Mouse (Mus musculus): ENCODE measurements around the gene Rpap3. TPM values are rescaled to one million over a fixed set of nuclear protein-coding genes. Genes with fewer than 3 reads are reported as not detected.

Gene Rpap3
- polyA plus RNA-seq, 1 experiment from 2014 or later = 6.9 TPM

- peaks cover 69% of the 10 kb centered on the region for H3K4me1 ChIP-seq (replicated peaks)
- no peaks in the 10 kb centered on the region for H3K9me3 ChIP-seq (replicated peaks)
- no peak overlapping the region for H3K9ac ChIP-seq
- H3K36me3 ChIP-seq (replicated peaks) = no peaks in the 10 kb centered on the region
- ATAC-seq (ENCODE audit: insufficient read depth) = peak; percentile 55
- H3K27ac ChIP-seq (replicated peaks) = no peak overlapping the region; the same call in 1 of the 2 replicates
- peak overlapping the region; percentile 9; the same call in 1 of the 2 replicates for H3K4me3 ChIP-seq (replicated peaks)
- 48% methylated on average over 24 of the region's 24 CpGs for WGBS (ENCODE audit: insufficient replicate concordance)
- peak overlapping the region; percentile 46 for H3K4me2 ChIP-seq
- H3K27me3 ChIP-seq = no peaks in the 10 kb centered on the region
Measured at GRCm38 (mm10) chr15:97746748-97747147, 41.1 kb upstream of the Rpap3 start.

- Histone ChIP-seq H3K27ac (replicated peaks) (peak overlapping the region; percentile 35; the same call in 1 of the 2 replicates), H3K4me2 (peak overlapping the region; percentile 46), H3K9me3 (replicated peaks) (no peaks in the 10 kb centered on the region), H3K27me3 (no peaks in the 10 kb centered on the region), H3K4me1 (replicated peaks) (peaks cover 69% of the 10 kb centered on the region), H3K9ac (no peak overlapping the region), H3K36me3 (replicated peaks) (no peaks in the 10 kb centered on the region), H3K4me3 (replicated peaks) (peak overlapping the region; percentile 9; the same call in 1 of the 2 replicates)
- 60% methylated on average over 10 of the region's 10 CpGs for WGBS (ENCODE audit: insufficient replicate concordance)
- no peak for ATAC-seq (ENCODE audit: insufficient read depth)
Measured at GRCm38 (mm10) chr15:97746278-97746677, 40.7 kb upstream of the Rpap3 start.

- peaks cover 62% of the 10 kb centered on the region for H3K4me1 ChIP-seq (replicated peaks)
- peak overlapping the region; percentile 61; the same call in 1 of the 2 replicates for H3K27ac ChIP-seq (replicated peaks)
- no peaks in the 10 kb centered on the region for H3K9me3 ChIP-seq (replicated peaks)
- ATAC-seq (ENCODE audit: insufficient read depth) = no peak
- no peaks in the 10 kb centered on the region for H3K36me3 ChIP-seq (replicated peaks)
- H3K4me3 ChIP-seq (replicated peaks) = no peak overlapping the region
- WGBS (ENCODE audit: insufficient replicate concordance) = 48% methylated on average over 10 of the region's 10 CpGs
- H3K4me2 ChIP-seq = peak overlapping the region; percentile 27; the same call in 1 of the 2 replicates
- no peaks in the 10 kb centered on the region for H3K27me3 ChIP-seq
- H3K9ac ChIP-seq = no peak overlapping the region
Measured at GRCm38 (mm10) chr15:97745331-97745730, 39.7 kb upstream of the Rpap3 start.

GRCm38 (mm10) chr15:97744930-97745329 lies 39.3 kb upstream of the Rpap3 start:
- no peak overlapping the region for H3K9ac ChIP-seq
- H3K4me2 ChIP-seq = peak overlapping the region; percentile 27
- 20% methylated on average over 10 of the region's 10 CpGs for WGBS (ENCODE audit: insufficient replicate concordance)
- no peaks in the 10 kb centered on the region for H3K9me3 ChIP-seq (replicated peaks)
- peaks cover 60% of the 10 kb centered on the region for H3K4me1 ChIP-seq (replicated peaks)
- no peaks in the 10 kb centered on the region for H3K36me3 ChIP-seq (replicated peaks)
- H3K27ac ChIP-seq (replicated peaks) = peak overlapping the region; percentile 61; the same call in 1 of the 2 replicates
- H3K27me3 ChIP-seq = no peaks in the 10 kb centered on the region
- ATAC-seq (ENCODE audit: insufficient read depth) = peak; percentile 79
- no peak overlapping the region for H3K4me3 ChIP-seq (replicated peaks)

- Histone ChIP-seq H3K27ac (replicated peaks) (no peak overlapping the region), H3K4me3 (replicated peaks) (no peak overlapping the region), H3K9me3 (replicated peaks) (no peaks in the 10 kb centered on the region), H3K4me1 (replicated peaks) (peaks cover 59% of the 10 kb centered on the region), H3K4me2 (no peak overlapping the region), H3K27me3 (no peaks in the 10 kb centered on the region), H3K36me3 (replicated peaks) (no peaks in the 10 kb centered on the region), H3K9ac (no peak overlapping the region)
- 67% methylated on average over 12 of the region's 12 CpGs for WGBS (ENCODE audit: insufficient replicate concordance)
- no peak for ATAC-seq (ENCODE audit: insufficient read depth)
Measured at GRCm38 (mm10) chr15:97743961-97744525, 38.4 kb upstream of the Rpap3 start.

- no peaks in the 10 kb centered on the region for H3K9me3 ChIP-seq (replicated peaks)
- H3K9ac ChIP-seq = no peak overlapping the region
- 73% methylated on average over 5 of the region's 5 CpGs for WGBS (ENCODE audit: insufficient replicate concordance)
- ATAC-seq (ENCODE audit: insufficient read depth) = no peak
- H3K27me3 ChIP-seq = no peaks in the 10 kb centered on the region
- H3K4me1 ChIP-seq (replicated peaks) = peaks cover 54% of the 10 kb centered on the region
- H3K27ac ChIP-seq (replicated peaks) = no peak overlapping the region
- H3K4me2 ChIP-seq = no peak overlapping the region
- H3K4me3 ChIP-seq (replicated peaks) = no peak overlapping the region
- no peaks in the 10 kb centered on the region for H3K36me3 ChIP-seq (replicated peaks)
Measured at GRCm38 (mm10) chr15:97743210-97743609, 37.6 kb upstream of the Rpap3 start.

GRCm38 (mm10) chr15:97742600-97742999 lies 37.0 kb upstream of the Rpap3 start:
- H3K4me1 ChIP-seq (replicated peaks) = peaks cover 50% of the 10 kb centered on the region
- no peak overlapping the region for H3K4me3 ChIP-seq (replicated peaks)
- H3K4me2 ChIP-seq = no peak overlapping the region
- 28% methylated on average over 4 of the region's 4 CpGs for WGBS (ENCODE audit: insufficient replicate concordance)
- no peaks in the 10 kb centered on the region for H3K36me3 ChIP-seq (replicated peaks)
- no peaks in the 10 kb centered on the region for H3K9me3 ChIP-seq (replicated peaks)
- no peak overlapping the region for H3K9ac ChIP-seq
- no peak overlapping the region for H3K27ac ChIP-seq (replicated peaks)
- H3K27me3 ChIP-seq = no peaks in the 10 kb centered on the region
- ATAC-seq (ENCODE audit: insufficient read depth) = no peak

GRCm38 (mm10) chr15:97742074-97742473 lies 36.4 kb upstream of the Rpap3 start:
- ATAC-seq (ENCODE audit: insufficient read depth) = no peak
- Histone ChIP-seq H3K4me2 (no peak overlapping the region), H3K9ac (no peak overlapping the region), H3K4me1 (replicated peaks) (peaks cover 46% of the 10 kb centered on the region), H3K4me3 (replicated peaks) (no peak overlapping the region), H3K27ac (replicated peaks) (no peak overlapping the region), H3K27me3 (no peaks in the 10 kb centered on the region), H3K9me3 (replicated peaks) (no peaks in the 10 kb centered on the region), H3K36me3 (replicated peaks) (no peaks in the 10 kb centered on the region)
- 30% methylated on average over 7 of the region's 7 CpGs for whole genome bisulfite sequencing (ENCODE audit: insufficient replicate concordance)

GRCm38 (mm10) chr15:97741662-97742061 lies 36.0 kb upstream of the Rpap3 start:
- peaks cover 42% of the 10 kb centered on the region for H3K4me1 ChIP-seq (replicated peaks)
- H3K4me2 ChIP-seq = no peak overlapping the region
- no peak overlapping the region for H3K4me3 ChIP-seq (replicated peaks)
- H3K27me3 ChIP-seq = no peaks in the 10 kb centered on the region
- no peak for ATAC-seq (ENCODE audit: insufficient read depth)
- 72% methylated on average over 12 of the region's 12 CpGs for WGBS (ENCODE audit: insufficient replicate concordance)
- no peaks in the 10 kb centered on the region for H3K36me3 ChIP-seq (replicated peaks)
- H3K9me3 ChIP-seq (replicated peaks) = no peaks in the 10 kb centered on the region
- H3K27ac ChIP-seq (replicated peaks) = no peak overlapping the region
- H3K9ac ChIP-seq = no peak overlapping the region

GRCm38 (mm10) chr15:97740283-97740732 lies 34.7 kb upstream of the Rpap3 start:
- Histone ChIP-seq H3K4me1 (replicated peaks) (peaks cover 28% of the 10 kb centered on the region), H3K27ac (replicated peaks) (no peak overlapping the region), H3K4me3 (replicated peaks) (no peak overlapping the region), H3K36me3 (replicated peaks) (no peaks in the 10 kb centered on the region), H3K9me3 (replicated peaks) (no peaks in the 10 kb centered on the region), H3K4me2 (no peak overlapping the region), H3K9ac (no peak overlapping the region), H3K27me3 (no peaks in the 10 kb centered on the region)
- no peak for ATAC-seq (ENCODE audit: insufficient read depth)
- WGBS (ENCODE audit: insufficient replicate concordance) = 81% methylated on average over 9 of the region's 9 CpGs

- H3K9ac ChIP-seq = no peak overlapping the region
- peaks cover 16% of the 10 kb centered on the region for H3K4me1 ChIP-seq (replicated peaks)
- WGBS (ENCODE audit: insufficient replicate concordance) = 50% methylated on average over 7 of the region's 7 CpGs
- peak; percentile 87 for ATAC-seq (ENCODE audit: insufficient read depth)
- no peaks in the 10 kb centered on the region for H3K36me3 ChIP-seq (replicated peaks)
- H3K4me3 ChIP-seq (replicated peaks) = no peak overlapping the region
- H3K4me2 ChIP-seq = no peak overlapping the region
- no peaks in the 10 kb centered on the region for H3K27me3 ChIP-seq
- no peak overlapping the region for H3K27ac ChIP-seq (replicated peaks)
- H3K9me3 ChIP-seq (replicated peaks) = no peaks in the 10 kb centered on the region
Measured at GRCm38 (mm10) chr15:97738923-97739322, 33.3 kb upstream of the Rpap3 start.

GRCm38 (mm10) chr15:97731988-97732387 lies 26.4 kb upstream of the Rpap3 start:
- no peaks in the 10 kb centered on the region for H3K4me1 ChIP-seq (replicated peaks)
- no peak for ATAC-seq (ENCODE audit: insufficient read depth)
- H3K27ac ChIP-seq (replicated peaks) = no peak overlapping the region
- peaks cover 10% of the 10 kb centered on the region; the same call in 1 of the 2 replicates for H3K27me3 ChIP-seq
- H3K4me2 ChIP-seq = no peak overlapping the region
- no peak overlapping the region for H3K4me3 ChIP-seq (replicated peaks)
- no peaks in the 10 kb centered on the region for H3K36me3 ChIP-seq (replicated peaks)
- no peaks in the 10 kb centered on the region for H3K9me3 ChIP-seq (replicated peaks)
- no peak overlapping the region for H3K9ac ChIP-seq
- 77% methylated on average over 11 of the region's 11 CpGs for WGBS (ENCODE audit: insufficient replicate concordance)
